Mouse (Mus musculus): ENCODE data around the gene Prpf38b.

- TF ChIP-seq POLR2A (IDR thresholded peaks at IDR 0.05; ENCODE audit: insufficient read length, low read depth) = no peak
- no peak for TF ChIP-seq POLR2AphosphoS2 (IDR thresholded peaks at IDR 0.05; ENCODE audit: insufficient read length, low read depth)
- TF ChIP-seq MAX (IDR thresholded peaks at IDR 0.05; ENCODE audit: low read depth) = no peak
- TF ChIP-seq E2F4 (IDR thresholded peaks at IDR 0.05; ENCODE audit: insufficient read depth) = no peak
- no peak for TF ChIP-seq TCF12 (IDR thresholded peaks at IDR 0.05; ENCODE audit: insufficient read depth, poor library complexity, severe bottlenecking)
- no peak for TF ChIP-seq MYOG (IDR thresholded peaks at IDR 0.05; ENCODE audit: control insufficient read depth in 1 of 3, insufficient read depth in 1 of 3, insufficient read length in 2 of 3, low read depth in 2 of 3)
- TF ChIP-seq USF1 (IDR thresholded peaks at IDR 0.05; ENCODE audit: low read depth) = no peak
- no peak for TF ChIP-seq CEBPB (IDR thresholded peaks at IDR 0.05; ENCODE audit: insufficient read depth, poor library complexity, severe bottlenecking)
Observed at GRCm38 (mm10) chr3:108879129-108879528, 32.4 kb downstream of the Prpf38b start.

Data from myocyte (in vitro differentiated cells).